Mouse (Mus musculus): Measurements from ENCODE around the gene Tars. TPM values are rescaled to one million over a fixed set of nuclear protein-coding genes. Genes with fewer than 3 reads are reported as not detected.

Gene Tars
- total RNA-seq, 2 experiments from 2014 or later, result 18.4 to 30.4 TPM

GRCm38 (mm10) chr15:11369572-11369971 lies 29.9 kb downstream of the Tars start:
- no peak for ATAC-seq (replicated peaks; ENCODE audit: low FRiP score, poor library complexity, severe bottlenecking)

GRCm38 (mm10) chr15:11364795-11365194 lies 34.7 kb downstream of the Tars start:
- no peak for ATAC-seq (replicated peaks; ENCODE audit: low FRiP score, poor library complexity, severe bottlenecking)

- ATAC-seq (replicated peaks; ENCODE audit: low FRiP score, poor library complexity, severe bottlenecking), result no peak
Measured at GRCm38 (mm10) chr15:11364112-11364511, 35.4 kb downstream of the Tars start.

- no peak for ATAC-seq (replicated peaks; ENCODE audit: low FRiP score, poor library complexity, severe bottlenecking)
Measured at GRCm38 (mm10) chr15:11361824-11362223, 37.6 kb downstream of the Tars start.

GRCm38 (mm10) chr15:11360888-11361287 lies 38.6 kb downstream of the Tars start:
- ATAC-seq (replicated peaks; ENCODE audit: low FRiP score, poor library complexity, severe bottlenecking), result no peak

- no peak for ATAC-seq (replicated peaks; ENCODE audit: low FRiP score, poor library complexity, severe bottlenecking)
Measured at GRCm38 (mm10) chr15:11357501-11357900, 42.0 kb downstream of the Tars start.

- no peak for ATAC-seq (replicated peaks; ENCODE audit: low FRiP score, poor library complexity, severe bottlenecking)
Measured at GRCm38 (mm10) chr15:11355865-11356264, 43.6 kb downstream of the Tars start.

- ATAC-seq (replicated peaks; ENCODE audit: low FRiP score, poor library complexity, severe bottlenecking), result no peak
Measured at GRCm38 (mm10) chr15:11339467-11340180, 59.8 kb downstream of the Tars start.

Measured in erythroid progenitor cell, adult 5-6 weeks (primary cell).